Mouse (Mus musculus): Measurements from ENCODE around the gene Ppp1r37. TPM values are rescaled to one million over a fixed set of nuclear protein-coding genes. Genes with fewer than 3 reads are reported as not detected.

Gene Ppp1r37
- polyA plus RNA-seq, 1 experiment from 2014 or later: 20.5 TPM

DNA sequence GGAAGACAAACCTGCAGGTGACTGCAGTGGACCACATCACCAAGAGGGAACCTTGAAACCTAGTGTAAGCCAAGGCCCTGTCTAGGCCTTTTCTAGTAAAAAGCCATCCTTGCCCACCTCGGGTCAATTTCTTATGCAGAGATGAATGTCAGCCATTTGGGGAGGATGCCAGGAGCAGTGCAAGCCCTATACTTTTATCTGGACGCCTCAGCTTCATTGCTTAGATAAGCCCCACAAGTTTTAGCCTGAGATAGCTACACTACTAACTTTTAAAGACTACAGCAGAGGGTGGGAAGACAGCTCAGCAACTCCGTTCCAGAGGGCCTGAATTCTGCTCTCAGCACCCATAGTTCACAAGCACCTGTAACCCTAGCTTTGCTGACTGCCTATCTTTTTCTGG is 1.0 kb upstream of the Ppp1r37 start:
- 87% methylated on average over 3 of the region's 3 CpGs for WGBS
- DNase-seq (ENCODE audit: low spot score): no peak
- Histone ChIP-seq H3K27ac (replicated peaks) (no peak overlapping the region), H3K9me3 (replicated peaks) (peaks cover 7% of the 10 kb centered on the region), H3K27me3 (ENCODE audit: low read depth, poor library complexity, severe bottlenecking) (no peaks in the 10 kb centered on the region), H3K4me1 (peaks cover 39% of the 10 kb centered on the region), H3K36me3 (peaks cover 45% of the 10 kb centered on the region), H3K4me3 (0 out of 2 replicates have a peak overlapping the region, but pooled peaks have one; percentile 12)

DNA sequence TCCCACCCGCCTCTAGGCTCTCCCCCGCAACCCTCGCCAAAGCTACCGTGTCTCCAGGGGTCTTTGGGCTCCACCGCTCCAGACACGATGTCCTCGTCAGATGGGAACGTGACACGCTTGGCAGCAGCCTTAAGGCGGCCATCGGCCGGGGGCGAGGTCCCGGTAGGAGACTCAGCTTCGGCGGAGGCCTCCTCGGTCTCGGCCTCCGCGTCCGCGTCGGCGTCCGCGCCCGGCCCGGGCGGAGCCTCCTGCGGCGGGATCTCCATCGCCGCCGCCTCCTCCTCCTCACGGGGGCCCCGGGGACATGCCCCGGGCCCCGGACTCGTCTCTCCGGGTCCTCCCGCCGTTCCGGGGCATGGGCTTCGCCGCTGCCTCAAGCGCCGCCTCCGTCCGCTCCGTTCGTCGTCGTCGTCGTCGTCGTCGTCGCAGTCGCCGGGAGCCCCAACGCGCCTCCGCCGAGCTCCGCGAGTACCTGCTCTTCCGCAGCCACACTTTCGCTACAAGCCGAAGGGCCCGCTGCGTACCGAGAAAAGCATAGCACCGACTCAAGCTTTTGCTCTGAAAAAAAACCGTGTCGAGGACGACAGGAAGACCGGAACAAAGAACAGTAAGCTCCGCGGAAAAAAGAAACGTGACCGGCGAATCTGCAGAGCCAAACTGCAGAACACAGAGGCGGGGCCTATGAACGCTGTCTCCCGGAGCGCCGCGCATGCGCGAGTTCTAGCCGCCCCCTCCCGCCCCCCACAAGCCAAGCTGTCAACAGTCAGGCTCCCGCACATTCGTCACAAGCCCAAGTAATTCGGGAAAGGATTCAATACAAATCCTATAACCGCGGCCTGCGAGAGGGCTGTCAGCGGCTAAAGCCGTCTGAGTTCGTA is 872 bp downstream of the Ppp1r37 start:
- H3K27me3 ChIP-seq (ENCODE audit: low read depth, poor library complexity, severe bottlenecking): no peaks in the 10 kb centered on the region
- peaks cover 7% of the 10 kb centered on the region for H3K9me3 ChIP-seq (replicated peaks)
- H3K36me3 ChIP-seq: peaks cover 51% of the 10 kb centered on the region
- DNase-seq (ENCODE audit: low spot score): peak; percentile 96
- peaks cover 45% of the 10 kb centered on the region for H3K4me1 ChIP-seq
- H3K4me3 ChIP-seq: peak overlapping the region; percentile 88
- peak overlapping the region; percentile 97 for H3K27ac ChIP-seq (replicated peaks)
- WGBS: under 1% methylated on average over 102 of the region's 102 CpGs

DNA sequence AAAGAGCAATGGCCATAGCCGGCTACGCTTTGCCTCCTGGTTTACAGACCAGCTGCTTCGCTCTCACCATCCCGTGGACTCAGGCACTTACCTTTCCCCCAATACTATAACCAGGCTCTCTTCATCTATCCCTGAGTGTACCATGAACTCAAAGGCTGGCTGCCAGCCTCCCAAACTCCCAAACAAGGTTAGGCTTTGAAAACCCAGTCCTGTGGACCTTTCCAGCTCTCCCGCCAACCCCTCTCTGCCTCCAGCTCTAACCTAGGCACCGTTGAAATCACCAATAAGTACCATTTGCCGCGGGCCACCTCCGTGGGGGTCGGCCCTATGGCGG is 1.5 kb downstream of the Ppp1r37 start:
- Histone ChIP-seq H3K4me1 (peaks cover 45% of the 10 kb centered on the region), H3K27me3 (ENCODE audit: low read depth, poor library complexity, severe bottlenecking) (no peaks in the 10 kb centered on the region), H3K4me3 (peak overlapping the region; percentile 88), H3K27ac (replicated peaks) (peak overlapping the region; percentile 97), H3K36me3 (peaks cover 53% of the 10 kb centered on the region), H3K9me3 (replicated peaks) (peaks cover 7% of the 10 kb centered on the region)
- 1% methylated on average over 11 of the region's 11 CpGs for WGBS
- DNase-seq (ENCODE audit: low spot score): peak; percentile 31

DNA sequence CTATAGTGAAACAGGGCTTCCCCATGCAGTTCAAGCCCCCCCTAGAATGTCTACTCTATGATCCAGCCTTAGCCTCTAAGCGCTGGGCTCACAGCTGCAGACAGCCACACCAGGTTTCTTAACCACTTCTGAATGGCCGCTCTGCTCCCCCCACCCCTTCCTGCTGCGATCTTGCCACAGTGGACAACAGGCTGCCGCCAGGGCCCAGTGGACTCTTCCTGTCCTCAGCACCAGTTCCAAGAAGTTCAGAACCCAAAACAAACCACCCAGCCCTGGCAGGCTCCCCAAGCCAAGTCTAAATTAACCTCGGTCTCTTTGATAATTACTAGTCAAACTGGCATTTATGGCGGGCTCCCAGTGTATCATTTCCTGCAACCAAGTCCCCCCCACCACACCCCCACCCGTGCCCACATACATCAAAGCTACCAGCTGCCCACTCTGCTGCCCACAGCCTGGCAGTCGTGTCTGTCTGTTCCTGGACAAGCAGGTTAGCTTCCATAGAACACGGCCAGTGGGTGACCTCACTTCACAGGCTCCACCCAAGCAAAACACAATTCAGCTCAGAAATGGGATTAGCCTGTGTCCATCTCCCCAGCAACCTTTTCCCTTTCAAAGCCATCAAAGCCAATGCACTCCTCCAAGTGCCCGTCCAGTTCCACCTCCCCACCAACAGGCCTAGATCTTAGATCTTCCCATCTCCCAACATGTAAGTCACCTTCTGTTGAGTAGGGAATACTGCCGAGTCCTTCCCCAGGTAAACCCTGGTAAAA is 2.2 kb downstream of the Ppp1r37 start:
- Histone ChIP-seq H3K4me3 (peak overlapping the region; percentile 88), H3K4me1 (peaks cover 45% of the 10 kb centered on the region), H3K27ac (replicated peaks) (peak overlapping the region; percentile 97), H3K9me3 (replicated peaks) (peaks cover 7% of the 10 kb centered on the region), H3K36me3 (peaks cover 56% of the 10 kb centered on the region), H3K27me3 (ENCODE audit: low read depth, poor library complexity, severe bottlenecking) (no peaks in the 10 kb centered on the region)
- peak; percentile 37 for DNase-seq (ENCODE audit: low spot score)
- 35% methylated on average over 11 of the region's 11 CpGs for WGBS

DNA sequence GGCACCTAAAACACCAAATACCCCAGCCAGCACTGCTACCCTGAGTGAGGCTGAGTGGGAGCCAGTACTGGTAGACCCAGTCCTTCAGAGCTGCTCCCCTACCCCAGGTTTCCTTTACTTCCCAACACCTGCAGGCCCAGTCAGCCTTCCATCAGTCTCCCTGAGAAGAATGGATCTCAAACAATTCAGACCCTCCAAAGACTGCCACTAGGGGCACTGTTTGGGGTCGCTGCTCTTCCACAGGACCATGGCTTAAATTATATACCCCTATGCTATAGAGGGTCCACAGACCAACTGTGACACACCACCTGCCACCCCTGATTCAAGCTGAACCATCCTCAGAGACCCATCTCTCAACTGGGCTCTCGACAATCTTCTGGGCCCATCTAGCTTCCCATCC is 3.9 kb downstream of the Ppp1r37 start:
- Histone ChIP-seq H3K9me3 (replicated peaks) (no peaks in the 10 kb centered on the region), H3K27ac (replicated peaks) (no peak overlapping the region), H3K36me3 (peaks cover 56% of the 10 kb centered on the region), H3K27me3 (ENCODE audit: low read depth, poor library complexity, severe bottlenecking) (no peaks in the 10 kb centered on the region), H3K4me3 (peak overlapping the region; percentile 88; the same call in 1 of the 2 replicates), H3K4me1 (peaks cover 45% of the 10 kb centered on the region)
- WGBS: 46% methylated on average over 2 of the region's 2 CpGs
- peak; percentile 44 for DNase-seq (ENCODE audit: low spot score)

DNA sequence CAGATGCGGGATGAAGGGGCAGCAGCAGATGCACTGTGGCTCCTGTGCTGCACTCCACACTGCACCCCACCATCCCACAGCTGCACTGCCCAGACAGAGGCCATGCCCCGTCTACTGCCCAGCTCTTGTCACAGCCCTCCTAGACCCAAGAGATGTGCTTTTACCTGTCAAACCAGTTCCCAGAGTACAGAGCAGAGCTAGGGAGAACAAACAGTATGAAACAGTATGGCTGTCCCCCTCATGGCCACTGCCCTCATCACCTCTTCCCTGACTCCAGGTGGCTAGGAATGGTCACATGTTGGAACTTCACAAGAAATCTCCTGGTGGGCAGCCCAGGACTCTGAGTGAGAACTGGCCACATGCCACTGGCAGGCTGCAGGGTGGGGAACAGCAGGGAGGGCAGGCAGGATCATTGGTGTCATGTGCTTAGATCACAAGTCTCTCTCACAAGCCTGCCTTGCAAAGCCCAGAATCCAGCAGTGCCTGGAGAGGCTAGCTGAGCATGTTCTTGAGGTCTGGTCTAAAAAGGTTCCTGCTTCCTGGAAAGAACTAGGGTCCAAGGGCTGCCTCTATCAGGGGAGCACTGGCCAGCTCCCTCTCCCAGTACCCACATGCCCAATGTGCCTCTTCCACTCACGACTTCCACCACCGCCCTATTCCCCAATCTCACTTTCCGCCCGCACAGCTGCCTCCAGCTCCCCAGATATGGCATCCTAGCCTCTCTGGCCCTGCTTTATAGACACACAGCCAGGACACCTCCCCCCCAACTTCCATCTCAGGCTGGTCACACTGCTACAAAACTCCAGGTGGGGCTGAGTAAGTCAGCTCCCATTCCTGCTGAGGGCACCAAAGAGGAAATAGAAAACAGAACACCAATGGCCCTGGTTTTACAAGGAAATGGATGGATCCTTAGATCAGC is 4.6 kb downstream of the Ppp1r37 start:
- H3K27me3 ChIP-seq (ENCODE audit: low read depth, poor library complexity, severe bottlenecking): no peaks in the 10 kb centered on the region
- peaks cover 39% of the 10 kb centered on the region for H3K4me1 ChIP-seq
- H3K4me3 ChIP-seq: peak overlapping the region; percentile 18; the same call in 1 of the 2 replicates
- H3K36me3 ChIP-seq: peaks cover 57% of the 10 kb centered on the region
- no peaks in the 10 kb centered on the region for H3K9me3 ChIP-seq (replicated peaks)
- 91% methylated on average over 6 of the region's 6 CpGs for WGBS
- no peak overlapping the region for H3K27ac ChIP-seq (replicated peaks)
- no peak for DNase-seq (ENCODE audit: low spot score)

DNA sequence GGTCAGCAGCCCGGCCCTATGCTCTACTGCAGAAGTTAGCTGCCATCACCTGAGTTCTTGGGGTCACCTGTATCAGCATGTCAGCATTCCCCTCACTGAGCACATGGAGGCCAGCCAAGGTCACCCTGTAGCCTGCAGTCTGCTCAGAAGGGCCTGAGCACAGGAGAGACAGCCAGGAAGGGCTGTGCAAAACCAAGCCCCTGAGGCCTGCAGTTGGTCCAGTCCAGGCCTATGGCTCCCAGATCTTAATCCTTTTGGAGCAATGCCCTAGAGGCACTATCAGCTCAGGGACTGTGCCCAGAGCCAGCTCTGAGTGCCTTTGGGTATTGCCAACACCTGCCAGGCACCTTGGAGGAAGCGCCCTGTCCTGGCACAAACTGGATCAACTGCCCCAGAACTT is 5.8 kb downstream of the Ppp1r37 start:
- Histone ChIP-seq H3K27me3 (ENCODE audit: low read depth, poor library complexity, severe bottlenecking) (no peaks in the 10 kb centered on the region), H3K36me3 (peaks cover 69% of the 10 kb centered on the region), H3K4me1 (peaks cover 30% of the 10 kb centered on the region), H3K4me3 (no peak overlapping the region), H3K27ac (replicated peaks) (no peak overlapping the region), H3K9me3 (replicated peaks) (no peaks in the 10 kb centered on the region)
- no peak for DNase-seq (ENCODE audit: low spot score)
- 92% methylated on average over 2 of the region's 2 CpGs for WGBS

DNA sequence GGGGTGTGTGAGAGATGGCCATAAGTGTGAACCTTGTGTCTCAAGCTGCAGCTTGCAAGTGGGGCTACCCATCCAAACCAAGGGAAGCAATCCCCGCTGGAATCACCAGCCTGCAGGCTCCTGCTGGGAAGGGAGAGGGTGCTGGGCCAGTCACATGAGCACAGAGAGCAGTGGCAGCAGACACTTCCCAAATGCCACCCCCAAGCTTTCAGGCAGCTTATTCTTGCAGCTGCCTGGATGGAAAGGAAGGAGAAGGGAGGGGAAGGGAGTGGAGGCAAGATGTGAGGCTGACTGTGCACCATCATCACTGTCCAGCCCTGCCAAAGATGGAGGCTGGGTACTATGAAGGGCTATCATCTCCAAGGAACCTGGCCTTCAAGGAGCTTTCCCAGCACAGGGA is 8.7 kb downstream of the Ppp1r37 start:
- 81% methylated on average over 1 of the region's 1 CpGs for WGBS
- no peaks in the 10 kb centered on the region for H3K27me3 ChIP-seq (ENCODE audit: low read depth, poor library complexity, severe bottlenecking)
- no peak overlapping the region for H3K4me3 ChIP-seq
- no peak overlapping the region for H3K27ac ChIP-seq (replicated peaks)
- H3K9me3 ChIP-seq (replicated peaks): no peaks in the 10 kb centered on the region
- peaks cover 8% of the 10 kb centered on the region for H3K4me1 ChIP-seq
- H3K36me3 ChIP-seq: peaks cover 73% of the 10 kb centered on the region
- no peak for DNase-seq (ENCODE audit: low spot score)

DNA sequence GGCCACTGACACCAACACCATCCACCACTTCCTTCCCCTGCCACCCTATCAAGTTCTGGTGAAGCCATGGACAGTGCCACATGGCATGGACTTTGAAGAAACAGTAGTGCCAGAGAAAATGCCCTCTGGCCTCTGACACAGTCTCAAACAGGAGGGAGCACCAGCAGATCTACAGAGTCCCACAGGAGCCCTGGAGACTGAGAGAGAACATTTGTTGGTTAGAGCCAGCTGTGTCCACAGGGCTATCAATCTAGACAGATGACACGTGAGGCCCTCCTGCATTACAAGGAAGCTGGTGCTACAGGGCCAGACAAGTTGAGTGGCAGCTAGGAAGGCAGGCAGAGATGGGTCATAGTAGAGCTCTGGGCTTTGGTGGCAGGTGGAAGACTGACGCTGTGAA is 10.4 kb downstream of the Ppp1r37 start:
- no peak for DNase-seq (ENCODE audit: low spot score)
- H3K4me1 ChIP-seq: peaks cover 6% of the 10 kb centered on the region; the same call in 1 of the 2 replicates
- H3K9me3 ChIP-seq (replicated peaks): no peaks in the 10 kb centered on the region
- no peaks in the 10 kb centered on the region for H3K27me3 ChIP-seq (ENCODE audit: low read depth, poor library complexity, severe bottlenecking)
- 86% methylated on average over 2 of the region's 2 CpGs for WGBS
- H3K27ac ChIP-seq (replicated peaks): no peak overlapping the region
- H3K36me3 ChIP-seq: peaks cover 61% of the 10 kb centered on the region
- H3K4me3 ChIP-seq: no peak overlapping the region

DNA sequence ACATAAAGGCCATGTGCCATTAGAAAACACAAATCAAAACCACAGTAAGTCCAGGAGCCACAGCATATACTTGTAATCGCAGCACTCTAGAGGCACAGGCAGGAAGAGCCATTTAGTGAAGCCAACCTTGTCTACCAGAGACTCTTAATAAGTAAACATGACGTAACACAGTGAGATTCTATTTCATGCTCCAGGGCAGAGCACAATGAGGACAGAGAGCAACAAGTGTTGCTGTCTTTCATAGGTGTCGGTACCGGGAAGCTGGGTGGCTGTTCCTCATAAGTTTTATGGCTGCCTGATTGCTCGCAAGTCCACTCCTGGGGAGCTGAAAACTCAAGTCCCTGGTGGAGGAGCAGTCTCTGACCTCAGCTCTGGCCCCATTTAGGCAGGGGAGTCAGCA is 11.2 kb downstream of the Ppp1r37 start:
- WGBS: 95% methylated on average over 5 of the region's 5 CpGs
- H3K36me3 ChIP-seq: peaks cover 53% of the 10 kb centered on the region
- H3K9me3 ChIP-seq (replicated peaks): no peaks in the 10 kb centered on the region
- peaks cover 7% of the 10 kb centered on the region; the same call in 1 of the 2 replicates for H3K4me1 ChIP-seq
- no peak overlapping the region for H3K4me3 ChIP-seq
- no peak for DNase-seq (ENCODE audit: low spot score)
- H3K27me3 ChIP-seq (ENCODE audit: low read depth, poor library complexity, severe bottlenecking): no peaks in the 10 kb centered on the region
- no peak overlapping the region for H3K27ac ChIP-seq (replicated peaks)

DNA sequence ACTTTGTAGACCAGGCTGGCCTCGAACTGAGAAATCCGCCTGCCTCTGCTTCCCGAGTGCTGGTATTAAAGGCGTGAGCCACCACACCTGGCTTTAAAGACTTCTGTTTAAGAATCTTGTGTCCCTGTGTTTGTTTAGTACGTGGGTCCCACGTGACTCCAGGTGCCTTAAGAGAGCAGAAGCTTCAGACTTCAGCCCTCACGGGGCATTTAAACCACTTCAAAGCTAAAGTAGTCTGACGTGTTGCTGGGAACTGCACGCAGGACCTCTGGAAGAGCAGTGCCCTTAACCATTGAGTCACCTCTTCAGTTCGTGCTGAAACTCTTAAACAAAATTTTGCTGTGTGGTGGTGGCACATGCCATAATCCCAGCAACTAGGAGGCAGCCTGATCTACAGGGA is 13.5 kb downstream of the Ppp1r37 start:
- WGBS: 90% methylated on average over 10 of the region's 10 CpGs

DNA sequence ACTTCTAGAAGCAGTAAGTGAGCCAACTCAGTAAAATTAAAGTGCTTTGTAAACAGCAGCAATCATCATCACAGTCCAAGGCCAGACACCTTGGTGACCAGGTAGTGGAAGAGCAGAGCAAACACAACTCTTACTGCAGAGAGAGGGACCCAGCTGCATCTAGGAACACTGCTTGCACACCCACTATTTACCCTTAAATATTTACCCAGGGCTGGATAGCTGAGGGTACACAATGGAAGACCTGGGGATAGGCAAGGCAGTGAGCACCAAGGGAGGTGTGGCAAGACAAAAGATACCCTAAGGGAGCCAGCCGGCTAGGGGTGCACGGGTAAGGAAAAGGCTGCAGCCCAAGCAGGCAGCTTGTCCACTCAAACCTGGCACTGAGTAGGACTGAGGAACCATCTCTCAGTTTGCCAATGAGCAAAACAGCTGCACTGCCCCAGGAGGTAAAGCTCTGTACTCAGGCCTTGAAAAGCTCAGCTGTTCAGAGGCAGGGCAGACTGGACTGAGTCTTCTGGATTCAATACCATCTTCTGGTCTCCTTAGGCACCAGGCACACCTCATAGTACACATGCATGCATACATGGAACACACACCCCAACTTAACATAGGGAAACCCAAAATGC is 15.4 kb downstream of the Ppp1r37 start:
- Histone ChIP-seq H3K36me3 (peaks cover 11% of the 10 kb centered on the region), H3K4me1 (peaks cover 9% of the 10 kb centered on the region; the same call in 1 of the 2 replicates), H3K9me3 (replicated peaks) (no peaks in the 10 kb centered on the region), H3K27ac (replicated peaks) (no peak overlapping the region), H3K4me3 (no peak overlapping the region), H3K27me3 (ENCODE audit: low read depth, poor library complexity, severe bottlenecking) (no peaks in the 10 kb centered on the region)
- 57% methylated on average over 2 of the region's 2 CpGs for WGBS
- DNase-seq (ENCODE audit: low spot score): no peak

More for the DNA sequence above, 13.5 kb downstream of the Ppp1r37 start:
- Histone ChIP-seq H3K27ac (replicated peaks) (no peak overlapping the region), H3K36me3 (peaks cover 30% of the 10 kb centered on the region), H3K27me3 (ENCODE audit: low read depth, poor library complexity, severe bottlenecking) (no peaks in the 10 kb centered on the region), H3K4me1 (peaks cover 7% of the 10 kb centered on the region; the same call in 1 of the 2 replicates), H3K4me3 (no peak overlapping the region), H3K9me3 (replicated peaks) (no peaks in the 10 kb centered on the region)
- no peak for DNase-seq (ENCODE audit: low spot score)

Data from midbrain, embryonic 10.5 days (tissue).